Mouse (Mus musculus) layer of hippocampus, adult 11-12 months (tissue): Measurements from ENCODE around the gene Tespa1.
"Not testable (repeated sequence)": the region's sequence is repeated elsewhere in the genome, so short reads cannot be mapped to it uniquely, and the experiment has no call there.

ENCODE experiments used
- DNase-seq: peaks from one replicate; pipeline ENCODE4 v3.0.0; 2022; ENCODE audit warnings: low spot score

Tespa1 gene

DNA sequence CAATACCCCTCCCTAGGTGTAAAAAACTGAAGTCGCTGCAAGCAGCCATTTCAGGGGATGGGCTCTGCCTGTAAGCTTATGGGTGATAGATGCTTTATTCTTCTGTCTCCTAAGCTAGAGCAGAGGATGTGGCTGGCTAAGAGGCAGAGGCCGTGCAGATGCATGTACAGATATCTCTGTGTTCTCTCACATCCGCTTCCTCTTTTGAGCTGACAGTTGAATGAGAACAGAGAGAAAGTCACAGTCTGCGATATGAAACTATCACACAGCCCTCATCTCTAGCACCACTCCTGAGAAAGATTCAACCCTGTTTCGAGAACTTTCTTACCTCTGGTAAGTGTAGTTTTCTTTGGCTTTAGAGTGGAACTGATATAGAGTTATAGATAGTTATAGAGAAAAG is at the start of gene Tespa1:
Gene Tespa1 (plus strand): TSS at position 234 of the 400 bp plus-strand sequence.
- no peak for DNase-seq

GRCm38 (mm10) chr10:130275759-130276158 is 46.9 kb upstream of the Tespa1 start:
- DNase-seq, result no peak

DNA sequence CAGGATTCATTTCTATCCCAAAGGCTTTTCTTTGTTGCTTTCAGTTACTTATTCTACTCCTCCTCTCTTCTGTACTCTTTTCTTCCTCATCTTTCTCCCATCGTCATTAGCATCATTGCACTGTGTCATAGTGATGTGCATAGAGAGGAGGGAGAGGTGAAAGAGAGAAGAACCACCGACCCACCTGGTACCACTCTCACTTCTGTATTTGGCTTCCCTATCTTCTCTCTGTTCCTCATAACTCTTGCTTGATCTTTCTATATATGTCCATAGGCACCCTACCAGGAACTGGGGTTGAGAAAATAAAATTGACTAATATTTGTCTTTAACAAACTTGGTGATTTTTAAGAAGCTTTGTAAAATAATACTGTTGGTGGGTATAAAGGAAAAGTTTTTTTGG is 46.2 kb upstream of the Tespa1 start:
- no peak for DNase-seq

GRCm38 (mm10) chr10:130280066-130280465 is 42.6 kb upstream of the Tespa1 start, which contains the start of gene Neurod4:
Neurod4 (minus strand) TSS chr10:130280240.
- no peak for DNase-seq

GRCm38 (mm10) chr10:130281982-130282449 is 40.7 kb upstream of the Tespa1 start:
- no peak for DNase-seq

DNA sequence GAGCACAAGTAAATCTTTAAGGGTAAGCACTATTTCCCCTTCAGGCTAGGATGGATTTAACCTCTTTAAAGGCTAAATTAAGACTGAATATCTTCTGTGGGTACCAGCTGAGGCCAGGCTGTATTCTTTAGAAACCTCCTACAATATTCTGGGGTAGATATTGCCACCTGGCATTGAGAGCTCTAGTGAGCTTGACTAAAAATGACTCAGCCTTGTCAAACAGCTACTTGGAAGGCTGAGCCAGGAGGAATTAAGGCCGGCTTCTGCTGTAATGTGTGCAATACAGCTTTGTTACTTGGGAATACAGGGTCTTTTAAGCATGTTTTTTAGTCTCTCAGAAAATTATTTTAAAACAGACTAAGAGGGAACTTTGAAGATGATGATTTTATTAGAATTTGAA is 35.5 kb upstream of the Tespa1 start:
- DNase-seq, result no peak

DNA sequence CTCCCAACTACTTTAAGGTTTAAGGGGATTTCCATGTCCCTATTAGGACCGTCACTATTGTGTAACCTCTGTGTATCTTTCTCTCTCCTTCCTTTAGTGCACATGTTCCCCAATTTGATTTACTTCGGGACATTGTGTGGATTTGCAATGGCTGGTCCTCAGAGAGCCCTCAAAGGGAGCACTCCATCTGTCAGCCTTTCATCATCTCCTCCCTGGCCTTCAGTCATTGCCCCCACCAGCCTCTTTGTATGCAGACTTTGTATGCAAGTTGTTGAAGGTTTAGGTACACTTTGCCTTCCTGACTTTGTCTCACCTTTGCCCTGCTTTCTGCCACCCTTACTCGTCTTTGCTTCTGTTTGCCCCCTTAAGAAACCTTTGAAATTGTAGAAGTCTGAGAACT is 34.7 kb upstream of the Tespa1 start:
- no peak for DNase-seq

- DNase-seq, result no peak
These were observed 28.8 kb upstream of the Tespa1 start for GRCm38 (mm10) chr10:130293741-130294408.

DNA sequence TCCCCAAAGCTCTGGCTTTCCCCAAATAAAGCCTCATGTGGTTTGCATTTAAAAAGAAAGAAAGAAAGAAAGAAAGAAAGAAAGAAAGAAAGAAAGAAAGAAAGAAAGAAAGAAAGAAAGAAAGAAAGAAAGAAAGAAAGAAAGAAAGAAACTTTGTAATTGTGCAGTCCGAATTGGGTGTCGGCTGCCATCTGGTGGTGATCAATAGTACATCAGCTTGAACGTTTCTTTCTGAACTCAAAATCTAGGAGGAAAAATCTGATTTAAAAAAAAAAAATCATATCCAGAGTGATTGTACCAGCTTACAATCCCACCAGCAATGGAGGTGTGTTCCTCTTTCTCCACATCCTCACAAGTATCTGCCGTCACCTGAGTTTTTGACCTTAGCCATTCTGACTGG is 23.9 kb upstream of the Tespa1 start:
- peak; percentile 25 for DNase-seq

GRCm38 (mm10) chr10:130304138-130304537 is 18.5 kb upstream of the Tespa1 start:
- not testable (repeated sequence) for DNase-seq

GRCm38 (mm10) chr10:130311534-130312227 is 11.0 kb upstream of the Tespa1 start:
- no peak for DNase-seq

DNA sequence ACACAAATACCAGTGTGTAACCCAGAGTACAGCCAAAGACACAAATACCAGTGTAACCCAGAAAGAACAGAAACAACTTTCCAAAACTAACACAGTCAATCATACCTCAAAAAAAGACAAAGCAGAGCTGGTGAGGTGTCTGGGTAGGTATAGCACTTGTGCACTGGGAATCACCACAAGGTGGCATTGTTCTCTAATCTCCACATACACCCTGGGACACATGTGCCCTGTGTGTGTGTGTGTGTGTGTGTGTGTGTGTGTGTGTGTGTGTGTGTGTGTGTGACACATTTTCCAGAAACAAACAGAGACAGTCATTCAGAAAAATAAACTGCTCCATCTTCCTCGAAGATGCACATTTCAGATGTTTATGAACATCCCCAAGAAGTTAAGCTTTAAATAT is 9.1 kb upstream of the Tespa1 start:
- DNase-seq, result no peak

DNA sequence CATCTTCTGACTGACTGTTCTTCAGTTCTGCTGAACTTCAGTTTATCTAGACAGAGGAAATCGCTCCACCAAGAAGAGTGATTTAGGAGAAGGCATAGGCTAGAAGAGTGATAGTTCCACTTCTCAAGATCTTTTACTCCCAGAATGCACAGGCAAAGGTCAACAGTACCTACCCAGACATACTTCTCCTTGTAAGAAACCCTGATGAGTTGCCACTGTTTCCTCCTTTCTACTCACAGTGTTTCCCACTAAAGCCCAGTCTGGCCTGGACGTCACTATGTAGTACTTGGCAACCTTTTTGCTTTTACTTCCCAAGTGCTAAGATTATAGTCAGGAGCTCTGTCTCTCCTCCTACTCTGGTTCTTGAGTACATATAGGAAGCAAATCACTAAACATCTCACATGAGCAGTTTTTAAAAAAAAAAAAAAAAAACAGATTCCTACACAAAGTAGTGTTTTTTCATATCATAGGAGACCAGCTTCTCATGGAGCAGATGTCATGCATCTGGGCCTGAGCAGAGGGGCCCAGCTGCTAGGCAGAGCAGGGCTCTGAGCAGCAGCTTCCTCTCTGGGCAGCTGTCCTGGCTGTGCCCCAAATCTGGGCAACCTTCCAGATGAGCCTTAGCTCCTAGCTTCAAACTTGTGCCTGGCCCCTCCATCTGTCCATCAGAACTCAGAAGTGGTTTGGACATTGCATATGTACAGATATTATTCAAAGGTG is 8.4 kb upstream of the Tespa1 start:
- no peak for DNase-seq

GRCm38 (mm10) chr10:130315846-130316245 is 6.8 kb upstream of the Tespa1 start:
- no peak for DNase-seq

GRCm38 (mm10) chr10:130318720-130319119 is 4.0 kb upstream of the Tespa1 start:
- no peak for DNase-seq

- DNase-seq, result no peak
These were observed 2.0 kb upstream of the Tespa1 start for GRCm38 (mm10) chr10:130320715-130321114.

DNA sequence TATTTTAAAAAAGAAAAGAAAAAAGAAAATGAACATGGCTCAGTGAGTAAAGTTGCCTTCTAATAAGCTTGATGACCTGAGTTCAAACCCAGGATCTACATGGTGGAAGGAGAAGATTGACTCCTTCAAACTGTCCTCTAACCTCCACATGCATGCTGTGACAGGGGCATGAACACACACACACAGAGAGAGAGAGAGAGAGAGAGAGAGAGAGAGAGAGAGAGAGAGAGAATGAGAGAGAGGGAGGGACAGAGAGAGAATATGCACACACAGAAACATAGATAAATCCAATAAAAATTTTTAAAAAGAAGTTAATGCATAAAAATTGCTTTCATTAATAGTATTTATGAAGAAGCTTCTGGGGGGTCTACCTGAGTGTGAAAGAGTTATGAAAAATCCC is 608 bp upstream of the Tespa1 start:
- DNase-seq, result no peak

- no peak for DNase-seq
These were observed 1.6 kb downstream of the Tespa1 start for GRCm38 (mm10) chr10:130324243-130324642.

DNA sequence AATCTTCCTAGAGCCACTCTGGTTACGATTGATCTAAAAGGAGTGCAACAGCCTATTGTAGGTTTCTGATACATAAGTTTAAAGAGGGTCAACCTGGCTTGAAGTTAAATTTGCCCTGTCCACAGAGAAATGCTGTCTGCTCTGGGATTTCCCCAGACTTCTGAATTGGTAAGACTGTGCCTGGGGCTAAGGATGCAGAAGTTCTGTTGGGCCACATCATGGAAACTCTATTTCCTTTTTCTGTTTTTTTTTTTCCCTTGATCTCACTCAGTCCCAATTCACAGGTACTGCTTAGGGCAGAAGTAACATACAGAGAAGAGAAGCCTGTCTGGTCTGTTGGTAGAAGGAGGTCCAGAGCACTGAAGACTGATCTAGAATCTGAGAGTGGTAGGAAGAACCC is 8.0 kb downstream of the Tespa1 start:
- DNase-seq, result no peak

DNA sequence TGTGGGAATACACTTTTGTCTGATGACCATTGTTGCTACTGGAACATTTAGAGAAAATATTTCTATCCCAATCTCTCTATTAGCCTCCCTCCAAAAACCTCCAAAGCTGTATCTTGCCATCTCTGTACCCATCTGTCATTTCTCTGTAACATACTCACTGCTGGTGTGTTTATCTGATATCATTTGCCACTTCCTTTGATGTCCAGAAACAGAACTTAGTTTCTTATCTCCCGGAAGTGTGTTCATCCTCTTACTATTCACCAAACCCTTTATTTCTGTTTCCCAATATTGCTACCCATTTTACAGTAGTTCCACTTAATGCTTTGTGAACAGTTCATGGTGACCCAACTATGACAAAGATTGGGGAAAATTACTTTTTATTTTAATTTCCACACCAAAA is 13.7 kb downstream of the Tespa1 start:
- no peak for DNase-seq

- no peak for DNase-seq
These were observed 14.9 kb downstream of the Tespa1 start for GRCm38 (mm10) chr10:130337581-130337980.

- not testable (repeated sequence) for DNase-seq
These were observed 17.4 kb downstream of the Tespa1 start for GRCm38 (mm10) chr10:130340050-130340449.

DNA sequence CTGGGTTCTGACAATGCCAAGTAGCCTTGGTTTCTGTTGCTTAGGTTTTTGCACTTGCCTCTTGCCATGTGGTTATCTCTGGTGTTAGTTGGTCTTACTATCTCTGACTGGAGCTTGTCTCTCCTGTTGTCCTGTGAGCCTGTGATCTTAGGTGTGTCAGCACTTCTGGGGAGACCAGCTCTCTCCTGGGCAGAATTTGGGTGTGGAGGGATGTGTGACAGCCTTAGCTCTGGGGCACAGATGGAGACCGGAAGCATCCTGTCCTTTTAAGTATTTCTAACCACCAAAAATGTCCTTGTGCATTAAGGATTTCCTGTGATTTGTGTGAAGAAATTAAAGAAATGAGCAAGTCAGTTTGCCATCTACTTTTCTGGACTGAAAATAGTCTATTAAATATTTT is 21.4 kb downstream of the Tespa1 start:
- no peak for DNase-seq
